Mouse (Mus musculus) lung, postnatal 14 days (tissue): ENCODE data around the gene Hgd.

Experiments
- DNase-seq: peaks from one replicate; pipeline ENCODE4 v3.0.0; 2021

Gene Hgd

DNA sequence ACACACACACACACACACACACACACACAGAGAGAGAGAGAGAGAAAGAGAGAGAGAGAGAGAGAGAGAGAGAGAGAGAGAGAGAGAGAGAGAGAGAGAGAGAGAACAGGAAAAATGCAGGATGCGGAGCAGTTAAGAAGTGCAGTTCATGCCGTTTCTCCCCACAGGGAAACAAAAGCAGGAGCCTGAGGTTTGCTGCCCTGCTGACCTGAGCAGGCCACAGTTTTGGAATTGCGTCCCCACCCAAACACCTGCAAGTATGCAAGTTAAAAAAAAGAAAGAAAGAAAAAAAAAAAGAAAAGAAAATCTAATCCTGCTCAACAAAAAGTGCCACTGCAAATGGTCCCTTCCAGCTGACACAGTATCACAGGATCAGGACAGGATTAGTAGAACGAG is 96.7 kb downstream of the Hgd start:
- DNase-seq: no peak

DNA sequence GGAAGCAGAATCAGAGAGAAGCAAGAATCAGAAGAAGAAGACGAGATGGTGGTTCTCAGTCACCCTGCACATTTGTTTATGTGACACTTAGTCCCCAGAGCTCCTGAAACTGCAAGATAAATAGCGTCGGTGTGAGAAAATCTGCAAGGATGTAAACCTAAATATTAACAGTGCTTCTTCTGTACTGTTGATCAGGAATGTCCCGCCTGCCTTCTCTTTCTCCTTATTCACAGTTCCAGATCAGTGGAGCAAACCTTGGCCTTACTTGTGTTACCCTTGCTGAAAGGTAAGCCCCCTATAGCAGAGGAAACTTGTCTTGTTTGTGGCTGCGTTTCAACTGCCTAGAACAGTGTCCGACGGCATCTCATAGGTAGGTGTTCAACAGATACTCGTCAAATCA is 97.6 kb downstream of the Hgd start:
- no peak for DNase-seq

DNA sequence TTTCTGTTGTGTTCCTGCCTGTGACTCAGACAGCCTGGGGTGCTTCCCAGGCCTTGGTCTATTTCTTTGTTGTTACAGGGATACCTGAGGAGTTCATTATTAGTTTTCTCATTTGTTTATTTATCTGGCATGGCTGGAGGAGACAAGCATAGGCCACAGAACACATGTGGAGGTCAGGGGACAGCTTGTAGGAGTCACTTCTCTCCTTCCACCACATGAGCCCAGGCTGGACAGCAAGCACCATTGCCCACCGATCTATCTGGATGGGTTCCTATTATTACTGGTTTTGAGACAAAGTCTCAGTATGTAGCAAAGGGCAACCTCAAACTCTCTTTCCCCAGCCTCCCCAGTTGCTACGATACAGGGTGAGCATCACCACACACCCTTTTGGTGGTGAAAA is 100.3 kb downstream of the Hgd start:
- DNase-seq: no peak

DNA sequence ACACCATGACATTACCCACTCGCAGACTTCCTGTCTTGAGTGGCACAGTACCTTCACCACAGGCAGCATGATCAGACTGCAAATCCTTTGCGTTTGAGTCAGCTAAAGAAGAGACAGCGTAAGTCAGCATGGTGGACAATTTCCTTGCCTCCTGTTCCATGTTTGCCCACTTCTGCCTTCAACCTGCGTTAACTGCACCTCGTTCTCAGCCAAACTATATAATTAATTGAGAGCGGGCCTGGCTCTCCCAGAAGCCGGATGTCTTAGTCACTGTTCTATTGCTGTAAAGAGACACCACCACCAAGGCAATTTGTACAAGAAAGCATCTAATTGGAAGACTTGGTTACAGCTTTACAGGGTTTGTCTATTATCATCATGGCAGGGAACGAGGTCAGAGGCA is 100.9 kb downstream of the Hgd start:
- no peak for DNase-seq
